Mouse (Mus musculus) lung, embryonic 14.5 days (tissue): ENCODE data around the gene Dyrk2. TPM values are rescaled to one million over a fixed set of nuclear protein-coding genes. Genes with fewer than 3 reads are reported as not detected.

Source experiments
- ATAC-seq: fragments of 200-750 bp; cut with Nextera tagmentation; 2 replicates; pipeline ENCODE4 v1.8.0; 2017; ENCODE audit warnings: mild to moderate bottlenecking, moderate TSS enrichment, moderate library complexity; ENCODE audit not compliant: insufficient read depth
- DNase-seq: peaks from one replicate; pipeline ENCODE4 v3.0.0-alpha.2; 2015
- H3K27ac ChIP-seq: fragments of 300-500 bp; sonication (generic); 2 replicates; pipeline ENCODE4 v1.5.1; 2014; ENCODE audit warnings: low read depth, mild to moderate bottlenecking, moderate library complexity
- H3K27me3 ChIP-seq: fragments of 300-500 bp; sonication (generic); 2 replicates; pipeline ENCODE4 v1.6.1; 2014; ENCODE audit warnings: low read length, control low read depth; ENCODE audit not compliant: insufficient read depth
- H3K36me3 ChIP-seq: fragments of 300-500 bp; sonication (generic); 2 replicates; pipeline ENCODE4 v1.6.1; 2014; ENCODE audit warnings: control low read depth; ENCODE audit not compliant: insufficient read depth
- H3K4me1 ChIP-seq: fragments of 300-500 bp; sonication (generic); 2 replicates; pipeline ENCODE4 v1.6.1; 2014; ENCODE audit warnings: antibody characterized with exemption, control low read depth; ENCODE audit not compliant: insufficient read depth
- H3K4me2 ChIP-seq: fragments of 300-500 bp; sonication (generic); 2 replicates; pipeline ENCODE4 v1.6.1; 2014; ENCODE audit warnings: mild to moderate bottlenecking
- H3K4me3 ChIP-seq: fragments of 300-500 bp; sonication (generic); 2 replicates; pipeline ENCODE4 v1.5.1; 2014; ENCODE audit warnings: low read depth, low read length
- H3K9ac ChIP-seq: fragments of 300-500 bp; sonication (generic); 2 replicates; pipeline ENCODE4 v1.6.1; 2014
- H3K9me3 ChIP-seq: fragments of 300-500 bp; sonication (generic); 2 replicates; pipeline ENCODE4 v1.6.1; 2016; ENCODE audit warnings: low read depth, low read length, control low read depth
- CTCF ChIP-seq: IDR thresholded peaks from 2 replicates; pipeline ENCODE4 v1.5.1; 2016; ENCODE audit warnings: antibody characterized with exemption, low read depth
- WGBS: fragments of 180-500 bp; shearing (Covaris S2); extraction: QIAGEN DNeasy Blood & Tissue Kit; methylation state at CpG from one replicate; pipeline ENCODE4 v1.1.7; 2014; 5-methylcytosine and 5-hydroxymethylcytosine counted together
- polyA plus RNA-seq: library from polyadenylated mRNA; unstranded; fragments of >200 nt; fragmentation: Nextera tagmentation; extraction: Ambion mirVana; gene quantifications from 2 replicates; pipeline ENCODE4 v1.2.1, GENCODE M21; 2014

The Dyrk2 gene
- polyA plus RNA-seq = 10.9 TPM in 2 replicates

DNA sequence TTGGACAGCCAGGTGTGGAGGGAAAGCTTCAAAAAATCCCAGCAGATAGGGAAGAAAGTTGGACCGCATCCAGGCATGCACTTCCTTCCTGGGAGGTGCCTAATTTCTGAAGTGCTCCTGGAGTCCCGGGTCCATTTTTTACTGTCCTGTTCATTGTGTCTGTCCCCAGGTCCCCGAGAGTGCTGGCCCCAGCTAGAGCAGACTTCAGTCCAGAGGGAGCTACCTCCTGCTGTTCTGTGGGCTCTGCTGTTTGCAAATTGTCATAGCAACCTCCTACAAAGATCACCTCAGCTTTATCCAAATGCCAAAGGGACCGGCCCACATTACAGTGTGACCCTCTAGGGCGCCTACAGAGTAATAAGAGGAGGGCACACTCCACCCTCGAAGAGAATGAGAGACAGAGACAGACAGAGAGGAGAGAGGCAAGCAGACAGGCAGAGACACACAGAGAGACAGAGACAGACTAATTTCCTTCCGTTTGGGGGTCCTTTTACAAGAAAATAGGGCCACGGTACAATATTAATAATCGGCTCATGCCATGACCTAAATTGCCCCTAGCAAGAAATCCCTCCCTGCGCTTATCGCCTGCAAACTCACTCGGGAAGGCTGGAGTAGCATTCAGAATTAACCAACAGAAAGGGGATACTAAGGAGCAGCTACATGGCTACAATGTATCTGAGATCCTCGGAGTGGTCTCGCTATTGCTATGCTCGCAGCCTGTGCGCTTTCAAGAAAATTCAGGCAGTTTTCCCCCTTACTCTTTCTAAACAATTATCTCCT lies at the start of gene Dyrk2:
Gene Dyrk2 (minus strand): TSS at position 9 of the 780 bp plus-strand sequence.
- Histone ChIP-seq H3K36me3 (peaks cover 2% of the 10 kb centered on the region; the same call in 1 of the 2 replicates), H3K4me1 (peaks cover 17% of the 10 kb centered on the region), H3K9me3 (no peaks in the 10 kb centered on the region), H3K27ac (peak within 1 kb of the TSS; percentile 96), H3K4me2 (peak within 1 kb of the TSS; percentile 98), H3K4me3 (peak within 1 kb of the TSS; percentile 96), H3K9ac (peak within 1 kb of the TSS; percentile 98), H3K27me3 (no peaks in the 10 kb centered on the region)
- TF ChIP-seq CTCF = no peak
- peak; percentile 19; the same call in 1 of the 2 replicates for ATAC-seq
- peak; percentile 71 for DNase-seq
- 11% methylated on average over 16 of the region's 16 CpGs for WGBS

DNA sequence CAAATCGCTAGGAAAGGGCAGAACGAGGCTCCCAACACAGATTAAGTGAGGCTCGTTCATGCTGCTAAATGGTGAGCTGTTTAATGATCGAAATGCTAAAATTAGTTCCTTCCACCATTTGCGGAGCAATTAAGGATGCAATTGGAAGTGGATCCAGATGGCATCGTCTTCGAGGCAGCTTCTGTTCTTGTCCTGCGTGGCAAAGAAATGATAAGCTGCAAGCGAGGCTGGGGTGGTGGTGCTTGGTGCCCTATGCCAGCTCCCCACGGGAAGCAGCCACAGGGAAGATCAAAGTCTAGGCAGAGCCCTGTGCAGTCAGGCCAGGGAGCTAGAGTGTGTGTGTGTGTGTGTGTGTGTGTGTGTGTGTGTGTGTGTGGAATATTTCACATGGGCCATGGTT lies 32.6 kb upstream of the Dyrk2 start:
- Histone ChIP-seq H3K27ac (no peak overlapping the region), H3K4me2 (no peak overlapping the region), H3K9me3 (no peaks in the 10 kb centered on the region), H3K27me3 (no peaks in the 10 kb centered on the region), H3K4me3 (no peak overlapping the region), H3K4me1 (no peaks in the 10 kb centered on the region), H3K36me3 (no peaks in the 10 kb centered on the region), H3K9ac (no peak overlapping the region)
- DNase-seq = no peak
- ATAC-seq = no peak
- 80% methylated on average over 10 of the region's 10 CpGs for WGBS
- no peak for TF ChIP-seq CTCF

DNA sequence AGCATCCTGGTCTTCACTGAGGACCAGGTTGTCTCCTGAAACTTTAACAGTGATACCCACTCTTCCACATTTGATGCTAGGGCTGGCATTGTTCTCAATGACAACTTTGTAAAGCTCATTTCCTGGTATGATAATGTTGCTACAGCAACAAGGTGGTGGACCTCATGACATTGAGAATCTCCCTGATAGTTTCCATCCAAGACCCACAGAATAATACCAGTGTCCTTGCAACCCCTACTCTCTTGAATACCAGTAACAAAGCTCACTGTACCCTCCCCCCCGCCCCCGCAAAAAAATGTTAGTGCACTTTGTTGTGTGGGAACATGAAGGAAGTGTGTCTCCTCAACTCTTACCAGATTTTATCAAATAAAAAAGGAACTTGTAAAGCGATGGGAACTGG lies 23.6 kb upstream of the Dyrk2 start:
- Histone ChIP-seq H3K27ac (no peak overlapping the region), H3K9me3 (no peaks in the 10 kb centered on the region), H3K9ac (no peak overlapping the region), H3K4me3 (no peak overlapping the region), H3K36me3 (no peaks in the 10 kb centered on the region), H3K4me2 (no peak overlapping the region), H3K27me3 (no peaks in the 10 kb centered on the region), H3K4me1 (no peaks in the 10 kb centered on the region)
- ATAC-seq (no peak), DNase-seq (no peak)
- WGBS = 70% methylated on average over 3 of the region's 3 CpGs
- no peak for TF ChIP-seq CTCF

DNA sequence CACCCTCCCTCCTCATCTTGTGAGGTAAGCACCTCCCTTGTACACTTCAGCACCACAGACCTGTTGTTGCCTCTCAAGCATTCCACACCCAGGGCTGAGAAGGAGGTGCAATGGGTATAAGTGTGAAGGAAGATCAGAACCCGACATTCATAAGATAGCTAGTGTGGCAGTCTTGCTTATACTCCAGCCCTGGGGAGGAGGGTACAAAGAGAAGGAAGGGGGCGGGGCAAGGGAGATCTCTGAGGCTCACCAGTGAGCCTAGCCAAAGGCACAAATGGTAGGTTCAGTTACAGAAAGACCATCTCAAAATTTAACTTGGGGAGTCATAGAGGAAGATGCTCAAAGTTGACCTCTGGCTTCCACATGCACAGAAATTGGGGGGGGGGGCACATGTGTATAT lies 14.1 kb upstream of the Dyrk2 start:
- no peak for TF ChIP-seq CTCF

DNA sequence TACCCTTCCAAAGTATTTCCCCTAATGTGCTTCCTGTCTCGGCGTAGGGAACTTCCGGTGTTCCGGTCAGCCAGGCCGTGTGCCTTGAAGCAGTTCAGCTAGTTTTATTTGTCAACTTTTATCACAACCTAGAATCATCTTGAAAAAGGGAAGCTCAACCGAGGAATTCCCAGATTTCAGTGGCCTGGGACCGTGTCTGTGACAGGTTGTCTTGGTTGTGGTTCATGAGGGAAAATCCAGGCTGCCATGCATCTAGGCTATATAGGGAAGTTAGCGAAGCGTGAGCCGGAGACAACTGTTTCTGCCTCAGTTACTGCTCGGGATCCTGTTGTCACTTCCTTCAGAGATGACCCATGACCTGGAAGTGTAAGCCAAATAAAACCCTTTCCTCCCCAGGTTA lies 13.3 kb upstream of the Dyrk2 start:
- DNase-seq = no peak
- Histone ChIP-seq H3K4me3 (no peak overlapping the region), H3K4me1 (no peaks in the 10 kb centered on the region), H3K27ac (no peak overlapping the region), H3K4me2 (no peak overlapping the region), H3K36me3 (no peaks in the 10 kb centered on the region), H3K27me3 (no peaks in the 10 kb centered on the region), H3K9ac (no peak overlapping the region), H3K9me3 (no peaks in the 10 kb centered on the region)
- ATAC-seq = no peak
- no peak for TF ChIP-seq CTCF
- 66% methylated on average over 11 of the region's 11 CpGs for WGBS

More for the DNA sequence above, 14.1 kb upstream of the Dyrk2 start:
- H3K4me3 ChIP-seq = no peak overlapping the region
- no peak overlapping the region for H3K27ac ChIP-seq
- no peak overlapping the region for H3K9ac ChIP-seq
- no peak for ATAC-seq
- H3K9me3 ChIP-seq = no peaks in the 10 kb centered on the region
- 75% methylated on average over 2 of the region's 2 CpGs for WGBS
- H3K36me3 ChIP-seq = no peaks in the 10 kb centered on the region
- H3K4me2 ChIP-seq = no peak overlapping the region
- no peaks in the 10 kb centered on the region for H3K27me3 ChIP-seq
- H3K4me1 ChIP-seq = no peaks in the 10 kb centered on the region
- DNase-seq = no peak

DNA sequence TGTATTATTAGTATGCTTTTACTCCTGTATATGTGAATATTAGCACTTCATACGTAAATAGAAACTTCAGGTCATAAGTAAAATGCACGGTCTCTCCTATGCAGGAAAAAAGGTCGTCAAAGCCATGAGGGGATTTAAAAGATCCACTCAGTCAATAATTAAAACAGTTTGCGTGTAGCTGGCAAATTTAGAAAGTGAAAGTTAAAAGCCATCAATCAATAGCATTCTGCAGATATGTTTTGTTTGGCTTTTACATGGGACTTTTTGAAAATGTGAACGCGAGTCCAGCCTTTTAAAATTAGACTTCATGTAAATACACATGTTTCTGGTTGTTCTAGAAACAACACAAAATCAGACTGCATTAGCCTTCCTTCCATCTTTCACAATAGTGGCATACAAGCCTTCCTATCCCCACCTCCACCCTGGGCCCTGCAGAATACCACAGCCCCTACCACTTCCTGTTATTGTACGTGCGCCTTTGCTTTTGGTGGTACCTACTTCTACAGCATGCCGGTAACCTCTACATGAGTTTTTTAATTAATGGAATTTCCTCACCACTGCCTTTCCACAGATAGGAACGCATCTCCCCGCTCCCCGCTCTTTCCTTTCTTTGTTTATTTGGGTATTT lies 12.4 kb upstream of the Dyrk2 start:
- 62% methylated on average over 12 of the region's 12 CpGs for WGBS
- Histone ChIP-seq H3K4me2 (peak overlapping the region; percentile 25; the same call in 1 of the 2 replicates), H3K27ac (no peak overlapping the region)

DNA sequence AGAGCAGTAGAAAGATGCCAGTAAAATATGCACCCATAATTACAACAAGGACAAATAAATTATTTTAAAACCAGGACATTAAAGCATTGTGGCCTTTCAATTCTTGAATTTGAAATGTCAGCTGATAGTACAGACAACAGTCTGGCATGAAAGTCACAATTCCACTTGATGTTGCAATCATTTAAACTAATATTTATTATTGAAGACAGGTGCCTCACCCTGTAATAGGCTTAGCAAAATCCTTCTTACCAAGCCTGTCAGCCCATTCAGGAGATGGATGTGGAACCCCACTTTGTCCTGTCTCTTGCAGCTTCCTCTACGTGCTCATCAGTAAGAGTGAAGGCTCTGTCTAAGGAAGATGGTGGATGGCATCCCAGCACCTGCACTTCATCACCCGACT lies 10.8 kb upstream of the Dyrk2 start:
- 71% methylated on average over 2 of the region's 2 CpGs for WGBS
- H3K27me3 ChIP-seq = no peaks in the 10 kb centered on the region
- no peak for TF ChIP-seq CTCF

More for the DNA sequence above, 12.4 kb upstream of the Dyrk2 start:
- no peak for TF ChIP-seq CTCF
- H3K9me3 ChIP-seq = no peaks in the 10 kb centered on the region
- ATAC-seq = no peak
- no peaks in the 10 kb centered on the region for H3K4me1 ChIP-seq
- no peak overlapping the region for H3K4me3 ChIP-seq
- no peaks in the 10 kb centered on the region for H3K27me3 ChIP-seq
- no peak overlapping the region for H3K9ac ChIP-seq
- no peak for DNase-seq
- no peaks in the 10 kb centered on the region for H3K36me3 ChIP-seq

More for the DNA sequence above, 10.8 kb upstream of the Dyrk2 start:
- no peak overlapping the region for H3K27ac ChIP-seq
- no peak overlapping the region for H3K4me3 ChIP-seq
- no peak overlapping the region for H3K4me2 ChIP-seq
- H3K9ac ChIP-seq = no peak overlapping the region
- no peaks in the 10 kb centered on the region for H3K9me3 ChIP-seq
- H3K36me3 ChIP-seq = no peaks in the 10 kb centered on the region
- no peak for ATAC-seq
- H3K4me1 ChIP-seq = no peaks in the 10 kb centered on the region
- no peak for DNase-seq
